Mouse (Mus musculus) cerebellum, postnatal 36 days (tissue): Measurements from ENCODE around the gene Fgf23.

ENCODE experiments used
- DNase-seq, 2 experiments: peaks; one replicate each; pipeline ENCODE4 v3.0.0; 2021 to 2022; ENCODE audit warnings: mixed read lengths in 2 of 2

Fgf23 gene

GRCm38 (mm10) chr6:127114753-127115456 lies 42.2 kb downstream of the Fgf23 start:
- no peak for DNase-seq

- DNase-seq: no peak
Measured at GRCm38 (mm10) chr6:127122221-127122806, 49.6 kb downstream of the Fgf23 start.

- no peak for DNase-seq
Measured at GRCm38 (mm10) chr6:127122996-127123395, 50.3 kb downstream of the Fgf23 start.

- no peak for DNase-seq
Measured at GRCm38 (mm10) chr6:127123506-127123905, 50.8 kb downstream of the Fgf23 start.

- no peak for DNase-seq
Measured at GRCm38 (mm10) chr6:127129659-127130058, 57.0 kb downstream of the Fgf23 start.

GRCm38 (mm10) chr6:127130377-127130776 lies 57.7 kb downstream of the Fgf23 start:
- DNase-seq: no peak
